ENCODE assay signal across 8 mouse cellular contexts in the genomic region with DNA sequence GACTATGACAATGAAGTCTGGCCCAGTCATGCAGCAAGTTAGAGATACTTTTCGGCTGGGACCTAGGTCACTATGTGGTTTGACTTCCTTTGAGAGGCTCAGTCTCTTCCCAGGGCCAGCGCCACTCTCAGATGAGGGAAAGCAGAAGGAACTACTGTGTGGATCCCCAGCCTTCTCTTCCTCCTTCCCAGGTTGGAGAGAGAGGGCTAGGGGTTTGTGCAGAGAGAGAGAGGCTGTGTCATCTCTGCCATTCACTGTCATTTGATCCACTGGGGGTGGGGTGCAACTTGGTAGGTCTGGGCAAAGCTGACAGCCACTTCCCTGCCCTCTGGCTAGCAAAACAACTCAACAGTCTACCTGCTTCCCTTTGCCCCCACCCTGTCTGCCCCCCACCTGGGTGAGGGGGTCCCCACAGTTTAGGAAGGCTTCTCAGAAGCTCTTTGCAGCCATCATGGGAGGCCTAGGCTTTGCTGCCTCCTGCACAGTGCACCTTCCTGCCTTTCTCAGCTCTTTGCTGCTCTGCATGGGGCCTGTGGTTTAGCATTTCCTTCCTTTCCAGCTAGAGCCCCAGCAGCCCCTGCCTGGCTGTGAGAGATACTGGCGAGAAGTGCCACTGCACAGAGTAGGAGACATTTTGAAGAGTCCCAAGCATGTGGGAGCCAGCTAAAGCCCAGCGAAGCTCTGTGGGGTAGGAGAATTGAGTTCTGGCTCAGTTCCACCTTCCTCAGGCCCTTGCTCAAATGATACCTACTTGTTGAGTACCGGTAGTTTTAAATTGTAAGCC. TPM values are rescaled to one million over a fixed set of nuclear protein-coding genes. Genes with fewer than 3 reads are reported as not detected.
DNase-seq lines count a peak whose midpoint lies in the region; ATAC-seq lines count a peak whose summit lies in the region.
"Had no signal": no experiment of that assay in that cellular context is flagged by ENCODE, and none has a peak within 500 bp of the region (broad histone marks: within the 10 kb centered on the region; RNA-seq: fewer than 3 reads in every experiment).

No protein-coding gene starts in this region.

- H3K9ac ChIP-seq in embryonic facial prominence, embryonic 14.5 days (ENCODE audit: low read depth, low read length): no peak overlapping the region
- H3K9ac ChIP-seq in hindbrain, embryonic 14.5 days: no peak overlapping the region

- peak; percentile 12 for DNase-seq in spleen, adult 12 weeks (ENCODE audit: low spot score)
- DNase-seq in spleen, postnatal 14 days (ENCODE audit: low spot score in 2 of 2): no peak
- DNase-seq in embryonic facial prominence, embryonic 14.5 days (ENCODE audit: low spot score): peak; percentile 17
- no peak for DNase-seq in urinary bladder, postnatal 25 days (ENCODE audit: low spot score)
- DNase-seq in right cerebral cortex, postnatal 36 days (ENCODE audit: low spot score in 2 of 2): no peak
- no peak for DNase-seq in hindbrain, embryonic 14.5 days (ENCODE audit: low spot score)

- H3K4me3 ChIP-seq in embryonic facial prominence, embryonic 14.5 days (ENCODE audit: low read depth, low read length): no peak overlapping the region
- H3K4me3 ChIP-seq in megakaryocyte, embryonic 14.5 days (replicated peaks): peak overlapping the region; percentile 87
- no peak overlapping the region for H3K4me3 ChIP-seq in hindbrain, embryonic 14.5 days (replicated peaks; ENCODE audit: low read length)
- H3K4me3 ChIP-seq: heart, adult 2 months had no signal

- no peak overlapping the region; the same call in 1 of the 2 replicates for H3K27ac ChIP-seq in embryonic facial prominence, embryonic 14.5 days (replicated peaks; ENCODE audit: low read depth, low read length)
- no peak overlapping the region for H3K27ac ChIP-seq in hindbrain, embryonic 14.5 days
- H3K27ac ChIP-seq: heart, adult 2 months had no signal

- H3K36me3 ChIP-seq in embryonic facial prominence, embryonic 14.5 days (ENCODE audit: control insufficient read depth, insufficient read depth, low read length): no peaks in the 10 kb centered on the region
- peaks cover 82% of the 10 kb centered on the region for H3K36me3 ChIP-seq in megakaryocyte, embryonic 14.5 days (replicated peaks; ENCODE audit: low read length)
- no peaks in the 10 kb centered on the region for H3K36me3 ChIP-seq in hindbrain, embryonic 14.5 days (replicated peaks; ENCODE audit: control insufficient read depth, insufficient read depth)

- H3K4me2 ChIP-seq in embryonic facial prominence, embryonic 14.5 days (ENCODE audit: low read depth, low read length): 0 out of 2 replicates have a peak overlapping the region, but pooled peaks have one; percentile 7
- no peak overlapping the region for H3K4me2 ChIP-seq in hindbrain, embryonic 14.5 days (replicated peaks)

- no peaks in the 10 kb centered on the region for H3K9me3 ChIP-seq in embryonic facial prominence, embryonic 14.5 days (ENCODE audit: control insufficient read depth, low read length)
- no peaks in the 10 kb centered on the region for H3K9me3 ChIP-seq in megakaryocyte, embryonic 14.5 days
- no peaks in the 10 kb centered on the region for H3K9me3 ChIP-seq in hindbrain, embryonic 14.5 days (ENCODE audit: control insufficient read depth, low read length)

- ATAC-seq in embryonic facial prominence, embryonic 14.5 days (ENCODE audit: low read depth): no peak; the same call in 1 of the 2 replicates
- ATAC-seq in hindbrain, embryonic 14.5 days (ENCODE audit: low FRiP score): no peak

- peaks cover 9% of the 10 kb centered on the region for H3K4me1 ChIP-seq in embryonic facial prominence, embryonic 14.5 days (ENCODE audit: control insufficient read depth, insufficient read depth, low read length)
- H3K4me1 ChIP-seq in megakaryocyte, embryonic 14.5 days: peaks cover 99% of the 10 kb centered on the region
- no peaks in the 10 kb centered on the region for H3K4me1 ChIP-seq in hindbrain, embryonic 14.5 days (replicated peaks; ENCODE audit: control insufficient read depth, insufficient read depth, low read length)

- H3K27me3 ChIP-seq in embryonic facial prominence, embryonic 14.5 days (replicated peaks; ENCODE audit: control insufficient read depth, insufficient read depth, low read length): no peaks in the 10 kb centered on the region
- H3K27me3 ChIP-seq in megakaryocyte, embryonic 14.5 days (replicated peaks): no peaks in the 10 kb centered on the region
- no peaks in the 10 kb centered on the region for H3K27me3 ChIP-seq in hindbrain, embryonic 14.5 days (ENCODE audit: control insufficient read depth, insufficient read depth, low read length)

- 49% methylated on average over 5 of the region's 5 CpGs for WGBS in embryonic facial prominence, embryonic 14.5 days
- WGBS in hindbrain, embryonic 14.5 days: 71% methylated on average over 5 of the region's 5 CpGs

RNA-seq across cellular contexts. Expression of gene Lcp2, which starts 17.2 kb away (rescaled TPM):
- 4.9 and 6.4 TPM in 2 replicates for polyA plus RNA-seq in embryonic facial prominence, embryonic 14.5 days (2014; fragmentation: Nextera tagmentation; extraction: Ambion mirVana)
- 68.0 and 131 TPM in 2 replicates for polyA plus RNA-seq in megakaryocyte, embryonic 14.5 days (2012; ENCODE audit: insufficient read depth, low replicate concordance)
- polyA plus RNA-seq in hindbrain, embryonic 14.5 days (2014; fragmentation: Nextera tagmentation; extraction: Ambion mirVana): 1.8 and 2.0 TPM in 2 replicates

RNA-seq across cellular contexts. Expression of gene 4930469K13Rik, which starts 34.5 kb away (rescaled TPM):
- 0.54 and 0.72 TPM in 2 replicates for polyA plus RNA-seq in embryonic facial prominence, embryonic 14.5 days (2014; fragmentation: Nextera tagmentation; extraction: Ambion mirVana)
- polyA plus RNA-seq in megakaryocyte, embryonic 14.5 days (2012; ENCODE audit: insufficient read depth, low replicate concordance): not detected in 2 replicates
- 10.7 and 16.5 TPM in 2 replicates for polyA plus RNA-seq in hindbrain, embryonic 14.5 days (2014; fragmentation: Nextera tagmentation; extraction: Ambion mirVana)
- polyA plus RNA-seq: heart, adult 2 months had no signal

Comparison
In these comparisons a context has a peak if more than half of its experiments do, and no peak if none do; other contexts are left out.
1. DNase-seq: peak in spleen, adult 12 weeks (single experiment) and embryonic facial prominence, embryonic 14.5 days (single experiment); none in spleen, postnatal 14 days (0 of 2), urinary bladder, postnatal 25 days (single experiment), right cerebral cortex, postnatal 36 days (0 of 2) and hindbrain, embryonic 14.5 days (single experiment).